Mouse (Mus musculus) brain, embryonic 14.5 days (tissue): Measurements from ENCODE around the gene Epb41l2.

Source experiments
- CTCF ChIP-seq: fragments of 200-500 bp; IDR thresholded peaks from 2 replicates; pipeline ENCODE4 v1.5.1; 2012; ENCODE audit warnings: inconsistent platforms, mild to moderate bottlenecking, moderate library complexity, borderline replicate concordance; ENCODE audit not compliant: insufficient read depth, insufficient read length; ENCODE audit errors: extremely low read depth
- POLR2A ChIP-seq: fragments of 200-500 bp; IDR thresholded peaks from 2 replicates; pipeline ENCODE4 v1.6.1; 2012; ENCODE audit warnings: mild to moderate bottlenecking, inconsistent platforms, borderline replicate concordance; ENCODE audit not compliant: poor library complexity, insufficient read depth, insufficient read length, severe bottlenecking; ENCODE audit errors: extremely low read depth

GRCm38 (mm10) chr10:25359959-25360811 is 587 bp downstream of the Epb41l2 start:
- TF ChIP-seq CTCF (no peak), POLR2A (no peak)
